Mouse (Mus musculus): ENCODE results near the gene Pfkl. TPM values are rescaled to one million over a fixed set of nuclear protein-coding genes. Genes with fewer than 3 reads are reported as not detected.
A peak's percentile ranks its signal among the peaks of the same experiment; 100 is the strongest.
"Not testable (repeated sequence)": the region's sequence is repeated elsewhere in the genome, so short reads cannot be mapped to it uniquely, and the experiment has no call there.

The Pfkl gene
- total RNA-seq (2022): 100 to 1,000 TPM; 224 to 240 (median 229) TPM

DNA sequence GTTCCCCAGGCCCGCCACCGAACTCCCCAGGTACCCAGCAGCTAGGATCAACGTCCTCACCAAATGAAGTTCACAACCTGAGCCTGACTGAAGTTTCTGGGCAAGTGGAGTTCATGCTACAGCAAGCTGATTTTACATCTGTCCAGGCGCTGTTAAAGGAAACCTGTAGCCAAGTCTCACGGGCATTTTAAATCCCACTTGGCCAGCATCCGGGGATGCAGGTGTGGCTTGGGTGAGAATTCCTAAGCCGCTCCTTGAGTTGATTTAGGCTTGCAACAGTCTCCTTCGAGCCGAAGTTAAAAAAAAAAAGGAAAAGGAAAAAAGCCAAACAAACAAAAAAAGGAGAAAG lies at the start of gene Pfkl:
Pfkl (minus strand) TSS at position 139 of the 349 bp plus-strand sequence.
- DNase-seq (ENCODE audit: low spot score in 2 of 2): no peak

GRCm38 (mm10) chr10:78057056-78057455 lies 47.2 kb upstream of the Pfkl start:
- no peak for DNase-seq (ENCODE audit: low spot score in 2 of 2)

GRCm38 (mm10) chr10:78054633-78055565 lies 45.0 kb upstream of the Pfkl start:
- DNase-seq (ENCODE audit: low spot score in 2 of 2): no peak

DNA sequence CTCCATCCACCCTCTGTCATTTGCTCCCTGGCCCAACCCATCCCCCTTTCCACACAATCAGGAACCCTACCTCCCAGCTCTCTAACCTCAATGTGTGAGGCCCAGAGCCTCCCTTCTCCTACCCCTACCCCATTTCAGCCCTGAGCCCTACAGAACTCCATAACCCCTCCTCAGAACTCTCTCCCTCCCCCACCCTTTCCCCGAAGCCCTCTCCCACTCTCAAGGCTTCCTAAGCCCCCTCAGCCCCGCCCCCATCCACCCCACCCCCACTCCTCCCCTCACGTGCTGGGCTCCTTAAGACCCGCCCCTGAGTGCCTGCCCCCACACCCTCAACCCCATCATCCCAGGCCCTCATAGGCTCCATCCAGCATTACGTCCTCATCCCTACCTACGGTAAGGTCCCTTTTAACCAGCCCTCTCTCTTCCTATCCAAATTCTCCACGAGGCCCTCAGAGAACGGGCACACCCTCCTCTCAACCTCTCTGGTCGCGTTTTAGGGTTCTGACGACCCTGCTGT lies 39.7 kb upstream of the Pfkl start:
- DNase-seq (ENCODE audit: low spot score in 2 of 2): no peak

DNA sequence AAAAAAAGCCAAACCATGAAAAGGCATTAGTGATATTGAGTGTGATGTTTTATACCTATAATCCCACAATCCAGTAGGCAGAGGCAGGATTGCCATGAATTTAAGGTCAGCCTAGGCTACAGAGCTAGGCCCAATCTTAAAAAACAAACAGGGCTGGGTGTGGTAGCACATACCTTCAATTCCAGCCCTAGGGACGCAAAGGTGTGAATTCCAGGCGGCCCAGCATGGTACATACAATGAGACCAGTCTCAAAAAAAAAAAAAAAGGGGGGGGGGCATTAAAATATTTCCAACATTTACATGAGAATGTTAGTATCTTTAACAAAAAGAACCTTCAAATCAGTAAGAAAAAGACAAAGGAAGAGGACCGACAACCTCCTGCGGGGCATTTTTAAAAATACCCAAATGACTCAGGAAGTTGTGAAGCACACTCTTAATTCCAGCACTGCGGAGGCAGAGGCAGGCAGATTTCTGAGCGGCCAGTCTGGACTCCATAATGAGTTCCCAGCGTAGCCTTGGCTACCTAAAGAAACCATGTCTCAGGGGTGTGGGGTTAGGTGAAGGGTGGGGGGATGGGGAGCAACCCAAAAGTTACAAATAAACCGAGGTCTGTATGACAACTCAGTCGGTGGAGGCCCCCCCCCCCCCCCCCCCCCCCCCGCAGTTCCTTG lies 38.3 kb upstream of the Pfkl start:
- no peak for DNase-seq (ENCODE audit: low spot score in 2 of 2)

DNA sequence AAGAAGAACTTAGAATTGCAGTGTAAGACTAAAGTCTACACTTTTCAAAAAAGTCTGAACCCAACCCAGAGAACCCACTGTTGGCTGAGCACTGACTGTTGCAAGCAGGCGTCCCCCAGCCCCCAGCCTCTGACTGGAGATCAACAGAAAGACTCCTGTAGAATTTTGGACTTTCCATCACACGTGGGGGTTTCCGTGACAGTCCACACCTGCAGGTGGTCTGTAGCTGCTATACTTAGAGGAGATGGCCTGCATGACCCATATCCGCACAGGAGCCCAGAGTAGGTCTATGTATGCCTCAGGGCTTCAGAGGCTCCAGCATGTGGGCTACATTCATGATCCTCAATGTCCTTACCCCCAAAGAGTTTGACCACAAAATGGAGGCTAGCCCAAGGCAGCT lies 36.5 kb upstream of the Pfkl start:
- DNase-seq (ENCODE audit: low spot score in 2 of 2): no peak

DNA sequence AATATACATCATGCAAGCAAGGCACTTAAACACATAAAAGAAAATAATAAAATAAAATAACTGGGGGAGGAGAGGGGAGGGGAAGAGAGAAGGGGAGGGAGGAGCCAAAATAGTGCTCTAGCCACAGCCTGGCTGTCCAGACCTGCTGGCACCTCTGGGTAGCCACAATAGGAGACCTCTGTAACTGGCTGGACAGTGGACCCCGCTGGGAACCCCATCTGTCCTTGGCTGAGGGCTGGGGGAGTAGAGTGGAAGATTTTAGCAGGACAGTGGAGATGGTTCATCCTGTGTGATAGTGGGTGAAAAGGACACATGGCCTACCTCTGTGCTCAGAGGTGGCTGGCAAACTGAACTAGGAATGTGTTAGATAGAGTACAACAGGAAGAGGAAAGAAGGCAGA lies 34.6 kb upstream of the Pfkl start:
- DNase-seq (ENCODE audit: low spot score in 2 of 2): no peak

GRCm38 (mm10) chr10:78043406-78043836 lies 33.5 kb upstream of the Pfkl start, which contains the start of gene Aire:
Aire (minus strand) TSS chr10:78043610.
- peak; percentile 41 to 49 for DNase-seq (ENCODE audit: low spot score in 2 of 2)

DNA sequence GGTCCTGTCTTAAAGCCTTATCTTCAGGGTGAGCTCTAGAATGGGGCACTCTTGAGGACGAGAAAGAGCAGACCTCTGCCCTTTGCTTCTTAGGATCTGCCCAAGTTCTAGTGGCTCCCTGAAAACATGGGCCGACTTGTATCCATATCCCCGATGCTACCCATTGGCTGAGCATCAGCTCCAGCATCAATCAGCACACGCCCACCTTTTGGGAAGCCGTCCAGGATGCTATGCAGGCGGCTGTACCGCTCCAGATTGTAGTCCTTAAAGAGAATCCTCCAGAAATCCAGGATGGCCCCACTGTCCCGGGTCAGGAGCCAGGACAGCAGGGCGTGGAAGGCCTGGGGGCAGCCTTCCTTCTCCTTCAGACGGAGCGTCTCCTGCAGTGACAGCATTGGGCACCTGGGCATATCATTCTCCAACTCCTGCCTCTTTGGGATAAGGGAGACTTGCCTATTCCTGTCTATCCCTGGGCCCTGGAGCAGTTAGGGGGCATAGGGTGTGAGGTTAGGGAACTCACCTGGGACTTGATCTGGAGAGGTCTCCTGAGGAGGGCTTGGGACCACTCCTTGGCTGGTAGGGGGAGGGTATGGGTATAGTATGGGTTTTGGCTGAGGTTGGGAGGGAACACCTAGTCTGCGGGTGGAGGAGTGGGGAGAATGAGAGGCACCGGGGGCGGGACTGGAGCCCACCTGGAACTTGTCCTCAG lies 33.0 kb upstream of the Pfkl start:
- peak in 1 of 2 experiments; percentile 59 for DNase-seq (ENCODE audit: low spot score in 2 of 2)

- DNase-seq (ENCODE audit: low spot score in 2 of 2): no peak
Observed at GRCm38 (mm10) chr10:78042096-78042495, 32.2 kb upstream of the Pfkl start.

GRCm38 (mm10) chr10:78041647-78042046 lies 31.8 kb upstream of the Pfkl start, which contains the start of gene Dnmt3l:
Dnmt3l (plus strand) TSS chr10:78041947.
- DNase-seq (ENCODE audit: low spot score in 2 of 2): no peak

GRCm38 (mm10) chr10:78037139-78037538 lies 27.3 kb upstream of the Pfkl start:
- no peak for DNase-seq (ENCODE audit: low spot score in 2 of 2)

GRCm38 (mm10) chr10:78031987-78032386 lies 22.1 kb upstream of the Pfkl start:
- DNase-seq (ENCODE audit: low spot score in 2 of 2): no peak

- no peak for DNase-seq (ENCODE audit: low spot score in 2 of 2)
Observed at GRCm38 (mm10) chr10:78029080-78029479, 19.2 kb upstream of the Pfkl start.

- DNase-seq (ENCODE audit: low spot score in 2 of 2): peak in 1 of 2 experiments; percentile 75
Observed at GRCm38 (mm10) chr10:78028129-78028528, 18.2 kb upstream of the Pfkl start.

GRCm38 (mm10) chr10:78025453-78025852 lies 15.6 kb upstream of the Pfkl start:
- not testable (repeated sequence) for DNase-seq (ENCODE audit: low spot score in 2 of 2)

- not testable (repeated sequence) for DNase-seq (ENCODE audit: low spot score in 2 of 2)
Observed at GRCm38 (mm10) chr10:78019984-78020383, 10.1 kb upstream of the Pfkl start.

- DNase-seq (ENCODE audit: low spot score in 2 of 2): no peak
Observed at GRCm38 (mm10) chr10:78019291-78019690, 9.4 kb upstream of the Pfkl start.

DNA sequence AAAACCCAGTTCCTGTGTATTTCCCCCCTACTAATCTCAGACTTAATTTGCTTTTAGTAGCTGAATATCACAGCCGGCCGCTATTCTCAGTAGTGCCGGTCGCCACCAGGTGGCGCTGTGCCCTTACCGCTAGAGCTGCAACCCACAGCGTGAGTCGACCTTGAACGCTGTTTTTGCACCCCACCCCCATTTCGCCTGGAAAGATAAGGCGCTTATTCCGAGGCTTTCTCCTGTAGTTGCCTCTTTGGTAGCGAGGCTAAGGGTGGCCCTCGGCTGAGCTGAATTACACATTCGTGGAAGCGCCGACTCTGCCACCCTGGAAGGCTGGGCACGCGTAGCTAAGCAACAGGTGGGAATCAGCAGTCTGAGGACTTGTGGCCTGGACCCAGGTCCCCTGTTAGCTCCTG lies 8.9 kb upstream of the Pfkl start:
- DNase-seq (ENCODE audit: low spot score in 2 of 2): peak in 1 of 2 experiments; percentile 69

DNA sequence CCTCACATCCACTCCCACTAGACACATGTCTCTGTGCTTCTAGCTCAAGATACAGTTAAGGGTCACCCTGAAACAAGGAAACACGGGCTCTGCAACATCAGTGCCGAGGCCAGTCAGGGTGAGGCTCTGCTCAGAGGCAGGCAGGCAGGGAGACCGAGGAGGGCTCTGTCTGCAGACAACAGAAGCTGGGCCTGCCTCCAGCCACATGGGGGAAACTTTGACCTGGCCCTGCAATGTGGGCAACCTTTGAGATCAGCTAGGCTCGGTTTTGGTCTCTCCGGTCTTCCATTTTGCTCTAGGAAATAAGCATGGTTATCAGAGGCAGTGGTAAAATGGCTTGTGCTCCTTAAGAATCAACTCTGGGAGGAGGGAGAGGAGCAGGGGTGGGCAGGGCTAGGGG lies 6.5 kb upstream of the Pfkl start:
- DNase-seq (ENCODE audit: low spot score in 2 of 2): no peak

DNA sequence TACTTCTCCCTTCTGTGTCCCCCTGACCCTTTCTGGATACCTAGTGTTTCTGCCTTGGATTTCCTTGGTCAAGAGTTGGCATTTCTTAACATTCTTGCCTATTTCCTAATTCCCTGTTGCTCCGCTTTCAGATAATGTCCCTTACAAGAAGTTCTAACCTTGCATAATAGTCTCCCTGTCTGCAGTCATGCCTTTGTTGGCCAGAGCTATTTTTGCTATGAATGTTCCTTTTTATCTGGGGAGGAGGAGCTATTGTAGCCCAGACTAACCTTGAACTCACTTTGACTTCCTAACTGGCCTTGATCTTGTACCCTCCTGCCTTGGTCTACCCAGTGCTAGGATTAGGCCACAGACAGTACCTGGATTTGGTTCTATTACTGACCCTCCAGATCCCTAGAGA lies 5.6 kb upstream of the Pfkl start:
- DNase-seq (ENCODE audit: low spot score in 2 of 2): no peak
